Mouse (Mus musculus): Measurements from ENCODE around the gene Aftph.

Gene Aftph

GRCm38 (mm10) chr11:20729403-20729802, 12.0 kb downstream of the Aftph start:
- in situ Hi-C loops (cut with MboI, MseI), result no loop called here

GRCm38 (mm10) chr11:20728044-20728443, 13.3 kb downstream of the Aftph start:
- in situ Hi-C loops (cut with MboI, MseI), result no loop called here

DNA sequence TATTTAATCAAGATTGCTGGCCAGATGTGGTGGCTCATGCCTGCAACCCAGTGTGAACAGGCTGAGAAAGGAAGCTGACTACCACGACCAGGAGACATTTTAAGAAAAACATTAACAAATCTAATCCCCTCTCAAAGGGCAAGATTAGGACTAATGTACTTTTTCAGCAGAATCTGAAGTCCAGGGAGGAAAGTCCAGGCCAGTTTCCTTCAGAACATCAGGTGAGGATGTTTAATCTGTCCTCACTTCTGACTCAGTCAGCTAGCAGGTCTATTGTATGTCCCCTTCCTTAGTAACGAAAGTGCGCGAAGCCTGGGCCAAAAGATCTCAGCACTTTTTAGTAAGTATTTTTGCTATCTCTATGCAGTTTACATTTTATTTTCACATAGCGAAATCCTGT, 17.8 kb downstream of the Aftph start:
- in situ Hi-C loops (cut with MboI, MseI), result no loop called here

GRCm38 (mm10) chr11:20712068-20712671, 29.2 kb downstream of the Aftph start:
- in situ Hi-C loops (cut with MboI, MseI), result no loop called here

DNA sequence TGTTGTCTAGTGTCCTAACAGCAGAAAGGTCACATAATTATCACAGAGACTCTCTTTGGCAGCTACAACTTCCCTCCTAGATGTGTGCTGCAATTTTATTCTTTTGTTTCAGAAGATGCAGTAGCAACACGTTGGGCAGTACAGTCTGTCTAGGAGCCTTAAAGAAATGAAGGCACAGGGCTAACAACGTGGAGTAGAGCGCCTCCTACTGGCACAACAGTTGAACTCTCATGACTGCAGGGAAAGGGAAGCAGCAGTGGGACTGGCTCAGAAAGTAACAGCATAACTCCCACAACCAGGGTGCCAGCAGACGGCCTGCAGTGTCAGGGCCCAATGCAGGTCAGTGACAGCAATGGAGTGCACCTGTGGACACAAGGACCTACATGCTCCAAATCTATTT, 50.4 kb downstream of the Aftph start:
- in situ Hi-C loops (cut with MboI, MseI), result no loop called here

DNA sequence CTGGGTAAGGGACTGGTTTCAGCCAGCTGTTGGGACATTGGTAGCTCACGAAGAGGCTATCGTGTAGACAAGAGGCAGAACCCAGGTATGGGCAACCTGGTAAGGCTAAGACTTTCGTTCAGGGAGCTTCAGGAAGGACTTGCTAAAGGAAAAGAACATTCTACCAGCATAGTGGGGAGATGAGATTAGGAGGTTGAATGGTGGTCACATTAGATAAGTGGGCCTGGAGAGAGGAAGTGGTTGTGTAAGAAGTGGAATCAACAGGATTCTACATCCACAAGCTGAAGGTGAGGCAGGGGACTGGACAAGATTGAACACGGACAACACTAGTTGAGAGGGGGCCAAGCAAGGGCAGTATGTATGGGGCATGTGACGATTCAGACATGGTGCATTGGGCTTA, 59.7 kb downstream of the Aftph start:
- in situ Hi-C loops (cut with MboI, MseI), result loop anchor here in 1 of 2 experiments (10.0 kb wide), 1 partner anchor 1833 kb away; the partner anchor contains the start of gene Tmem17

GRCm38 (mm10) chr11:20680781-20681180, 60.6 kb downstream of the Aftph start:
- in situ Hi-C loops (cut with MboI, MseI), result loop anchor here in 1 of 2 experiments (10.0 kb wide), 1 partner anchor 1834 kb away; the partner anchor contains the start of gene Tmem17

DNA sequence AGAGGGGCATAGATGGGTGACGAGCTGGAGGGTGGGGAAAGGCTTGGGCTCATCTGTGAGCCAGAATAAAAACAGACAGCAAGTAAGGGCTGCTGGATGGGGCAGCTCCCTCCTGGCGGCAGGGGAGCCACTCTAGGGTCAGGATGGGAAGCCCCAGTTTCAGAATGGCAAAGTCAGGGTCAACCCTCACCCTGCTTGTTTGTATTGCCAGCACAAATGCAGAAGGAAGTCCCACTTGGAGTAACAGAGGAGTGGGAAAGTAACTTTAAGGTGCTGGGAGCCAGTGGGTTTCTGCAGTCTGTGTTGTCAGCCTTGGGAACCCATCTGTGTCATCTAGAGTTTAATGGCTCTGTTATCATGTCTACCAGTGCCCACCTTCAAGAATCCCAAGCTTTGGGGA, 62.0 kb downstream of the Aftph start:
- in situ Hi-C loops (cut with MboI, MseI), result no loop called here

- in situ Hi-C loops (cut with MboI, MseI), result no loop called here
These were observed 68.9 kb downstream of the Aftph start for GRCm38 (mm10) chr11:20672513-20672912.

DNA sequence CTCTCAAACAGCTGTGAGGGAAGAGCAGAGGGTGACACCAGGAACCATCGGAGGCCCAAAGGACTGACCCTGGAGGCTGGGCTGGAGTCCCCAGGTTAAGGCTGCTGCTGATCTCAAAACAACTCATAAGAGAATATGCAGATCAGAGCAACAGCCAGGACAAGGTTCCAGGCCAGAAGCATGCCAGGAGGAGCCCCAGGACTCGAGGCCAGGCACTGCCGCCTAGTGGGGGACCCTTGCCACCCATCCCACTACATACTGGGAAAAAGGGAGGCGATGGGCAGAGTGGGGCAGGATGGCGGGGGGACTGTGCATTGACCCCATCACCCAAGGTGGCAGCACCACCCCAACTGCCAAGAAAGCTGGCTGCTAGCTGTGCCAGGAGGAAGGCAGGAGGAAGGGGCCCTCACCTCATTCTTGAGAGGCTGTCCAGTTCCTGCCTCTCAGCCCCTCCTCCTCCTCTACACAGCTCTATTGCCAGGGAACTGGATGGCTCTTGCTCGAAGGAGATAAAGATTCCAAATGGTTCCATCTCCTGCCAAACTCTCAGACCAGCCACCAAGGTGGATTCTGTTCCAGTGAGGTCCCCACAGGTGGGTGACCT, 69.5 kb downstream of the Aftph start:
- in situ Hi-C loops (cut with MboI, MseI), result no loop called here

DNA sequence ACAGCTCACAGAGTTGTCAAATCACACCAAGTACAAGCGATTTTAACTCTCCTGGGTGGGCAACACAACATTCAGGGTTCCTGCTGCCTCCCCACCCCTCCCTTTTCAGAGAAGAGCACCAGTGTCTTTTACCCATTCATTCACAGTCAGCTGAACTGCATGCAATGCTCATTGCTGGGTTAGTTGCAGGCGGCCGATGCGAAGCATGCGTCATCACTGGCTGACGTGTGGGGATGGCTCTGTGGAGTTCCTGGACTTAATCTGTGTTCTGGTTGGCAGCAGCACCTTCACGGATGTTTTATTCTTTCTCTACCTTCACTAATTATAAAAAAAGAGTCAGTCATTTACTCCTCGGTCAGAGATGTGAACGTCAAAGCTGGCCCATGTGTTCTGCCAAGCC, 76.5 kb downstream of the Aftph start:
- in situ Hi-C loops (cut with MboI, MseI), result loop anchor here in 1 of 2 experiments (5.0 kb wide), 1 partner anchor 78 kb away; no protein-coding TSS in a partner anchor

- in situ Hi-C loops (cut with MboI, MseI), result no loop called here
These were observed 77.7 kb downstream of the Aftph start for GRCm38 (mm10) chr11:20663580-20664198.

GRCm38 (mm10) chr11:20662811-20663210, 78.6 kb downstream of the Aftph start:
- in situ Hi-C loops (cut with MboI, MseI), result no loop called here

GRCm38 (mm10) chr11:20661652-20662051, 79.7 kb downstream of the Aftph start:
- in situ Hi-C loops (cut with MboI, MseI), result no loop called here

DNA sequence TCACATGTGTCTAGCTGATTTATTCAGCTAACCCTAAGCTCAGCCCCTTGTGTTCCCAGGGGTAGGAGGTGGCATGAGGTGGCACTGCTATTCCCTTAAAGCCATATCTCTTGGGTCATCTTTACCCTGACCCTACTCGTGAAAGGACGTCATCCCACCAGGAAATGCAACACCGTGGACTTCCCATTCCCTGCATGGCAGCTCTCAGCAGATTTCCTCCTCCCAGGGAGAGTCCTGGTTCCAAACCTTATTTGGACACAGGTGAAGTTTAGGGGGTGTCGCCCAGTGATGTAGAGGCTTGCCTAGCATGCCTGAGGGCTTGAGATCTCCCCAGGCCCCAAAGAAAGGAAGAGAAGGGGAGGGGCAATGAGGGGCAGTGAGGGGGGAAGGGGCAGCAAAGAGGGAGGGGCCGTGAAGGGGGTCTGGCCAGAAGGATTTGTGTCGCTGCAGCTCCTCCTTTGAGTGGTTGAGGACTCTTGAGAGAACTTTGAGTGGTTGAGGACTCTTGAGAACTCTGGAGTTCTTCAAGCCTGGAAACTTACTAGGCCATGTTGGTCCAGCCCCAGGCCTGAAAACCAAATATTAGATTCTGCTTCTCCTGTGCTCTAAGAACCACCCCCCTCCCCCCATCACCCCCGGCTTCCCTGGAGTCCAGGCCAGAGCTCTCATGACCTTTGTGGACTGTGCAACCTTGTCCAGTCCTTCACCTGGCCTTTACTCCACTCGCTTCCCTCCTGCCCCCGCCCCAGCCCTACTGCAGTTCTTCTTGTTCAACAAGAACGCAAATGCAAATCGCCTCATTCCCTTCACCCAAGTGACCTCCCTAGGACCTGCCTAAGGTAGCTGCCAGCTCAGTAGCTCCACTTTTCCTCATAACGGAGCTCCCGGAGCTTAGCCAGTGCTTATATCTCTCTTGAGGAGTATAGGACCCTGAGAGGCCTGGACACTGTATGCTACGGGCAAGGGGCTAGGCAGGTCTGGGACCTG, 81.0 kb downstream of the Aftph start:
- in situ Hi-C loops (cut with MboI, MseI), result no loop called here

DNA sequence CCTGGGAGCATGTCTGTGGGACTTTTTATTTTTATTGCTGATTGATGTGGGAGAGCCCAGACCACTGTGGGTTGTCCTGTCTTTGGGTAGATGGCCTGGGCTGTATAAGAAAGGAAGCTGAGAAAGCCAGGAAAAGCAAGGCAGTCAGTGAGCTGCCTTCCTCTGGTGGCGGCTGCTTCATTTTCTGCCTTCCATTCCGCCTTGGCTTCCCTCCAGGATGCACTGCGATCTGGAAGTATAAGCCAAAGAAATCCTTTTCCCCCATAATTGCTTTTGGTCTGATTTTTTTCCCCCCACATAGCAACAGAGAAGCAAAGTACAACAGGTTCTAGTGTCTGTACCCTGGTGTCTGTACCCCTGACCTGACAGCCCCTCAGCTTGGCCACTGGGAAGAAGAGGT, 82.3 kb downstream of the Aftph start:
- in situ Hi-C loops (cut with MboI, MseI), result loop anchor here (5.0 to 10.0 kb wide), 2 partner anchors 207 to 214 kb away; no protein-coding TSS in a partner anchor

DNA sequence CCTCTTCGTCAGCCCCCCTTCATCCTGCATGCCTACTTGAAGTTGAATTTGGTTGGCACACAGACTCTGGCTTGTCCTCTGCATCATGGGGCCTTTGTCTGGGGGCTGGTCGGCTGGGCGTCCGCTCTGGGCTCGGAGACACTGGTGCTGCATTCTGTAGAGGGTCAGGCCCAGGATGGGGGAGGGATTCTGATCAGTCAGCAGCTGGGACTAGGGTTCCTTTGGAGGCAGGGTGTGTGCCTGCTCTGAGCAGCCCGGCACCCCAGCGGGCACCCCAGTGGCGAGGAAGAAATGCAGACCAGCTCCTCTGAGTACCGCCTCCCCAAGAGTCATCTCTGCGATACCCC, 84.7 kb downstream of the Aftph start:
- in situ Hi-C loops (cut with MboI, MseI), result loop anchor here (5.0 to 10.0 kb wide), 2 partner anchors 204 to 212 kb away; no protein-coding TSS in a partner anchor

DNA sequence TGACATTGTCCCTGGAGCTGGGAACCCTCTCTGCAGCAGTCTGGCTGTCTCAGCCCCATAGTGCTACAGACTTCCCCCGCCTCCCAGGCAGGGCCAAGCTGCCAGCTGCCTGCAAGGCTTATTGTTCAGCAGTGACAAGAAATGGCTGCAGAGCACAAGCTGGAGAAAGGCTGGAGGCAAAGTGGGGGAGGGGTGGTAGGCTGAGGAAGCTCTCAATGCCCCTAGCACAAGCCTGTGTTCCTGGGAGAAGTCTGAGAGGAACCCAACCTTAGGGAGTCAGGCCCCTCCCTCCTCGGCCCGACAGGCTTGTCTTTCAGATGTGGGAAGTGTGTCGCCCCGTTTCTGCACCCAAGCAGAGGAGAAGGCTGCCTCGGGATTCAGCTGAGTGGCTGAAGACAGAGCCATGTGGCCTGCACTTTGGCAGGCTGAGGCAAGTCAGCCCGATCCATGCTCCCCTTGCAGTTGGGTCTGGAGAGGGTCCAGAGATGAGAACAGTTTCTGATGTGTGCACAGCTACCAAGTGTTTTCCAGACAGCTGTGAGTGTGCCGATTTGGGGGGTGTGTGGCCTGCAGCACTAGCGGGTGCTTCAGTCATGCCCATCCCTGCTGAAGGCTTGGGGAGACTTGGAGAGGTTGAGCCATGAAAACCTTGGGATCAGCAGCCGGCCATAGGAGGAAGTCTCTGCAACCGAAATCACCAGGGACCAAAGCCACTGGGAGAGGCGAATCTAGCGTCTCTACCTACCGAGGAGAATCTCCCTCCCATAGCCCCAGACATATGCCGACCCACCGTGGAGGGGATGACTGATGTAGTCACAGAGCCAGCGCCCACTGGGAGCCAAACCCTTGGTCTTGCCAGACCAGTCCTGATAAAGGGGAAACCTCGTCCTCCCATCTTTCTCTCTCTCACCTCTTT, 85.3 kb downstream of the Aftph start:
- in situ Hi-C loops (cut with MboI, MseI), result loop anchor here (5.0 to 10.0 kb wide), 2 partner anchors 204 to 211 kb away; no protein-coding TSS in a partner anchor

- in situ Hi-C loops (cut with MboI, MseI), result loop anchor here in 1 of 2 experiments (5.0 to 10.0 kb wide), 2 partner anchors 206 to 691 kb away; no protein-coding TSS in a partner anchor
These were observed 90.2 kb downstream of the Aftph start for GRCm38 (mm10) chr11:20651166-20651565.

- in situ Hi-C loops (cut with MboI, MseI), result loop anchor here in 1 of 2 experiments (5.0 to 10.0 kb wide), 2 partner anchors 205 to 692 kb away; no protein-coding TSS in a partner anchor
These were observed 91.3 kb downstream of the Aftph start for GRCm38 (mm10) chr11:20650006-20650639.

Measured in T-helper 17 cell (primary cell).